Mouse (Mus musculus): ENCODE data around the gene Tmem115.
"Not testable (repeated sequence)": the region's sequence is repeated elsewhere in the genome, so short reads cannot be mapped to it uniquely, and the experiment has no call there.

Tmem115 gene

GRCm38 (mm10) chr9:107550491-107551116 is 16.9 kb downstream of the Tmem115 start:
- peak; percentile 38 for DNase-seq (ENCODE audit: low spot score)

DNA sequence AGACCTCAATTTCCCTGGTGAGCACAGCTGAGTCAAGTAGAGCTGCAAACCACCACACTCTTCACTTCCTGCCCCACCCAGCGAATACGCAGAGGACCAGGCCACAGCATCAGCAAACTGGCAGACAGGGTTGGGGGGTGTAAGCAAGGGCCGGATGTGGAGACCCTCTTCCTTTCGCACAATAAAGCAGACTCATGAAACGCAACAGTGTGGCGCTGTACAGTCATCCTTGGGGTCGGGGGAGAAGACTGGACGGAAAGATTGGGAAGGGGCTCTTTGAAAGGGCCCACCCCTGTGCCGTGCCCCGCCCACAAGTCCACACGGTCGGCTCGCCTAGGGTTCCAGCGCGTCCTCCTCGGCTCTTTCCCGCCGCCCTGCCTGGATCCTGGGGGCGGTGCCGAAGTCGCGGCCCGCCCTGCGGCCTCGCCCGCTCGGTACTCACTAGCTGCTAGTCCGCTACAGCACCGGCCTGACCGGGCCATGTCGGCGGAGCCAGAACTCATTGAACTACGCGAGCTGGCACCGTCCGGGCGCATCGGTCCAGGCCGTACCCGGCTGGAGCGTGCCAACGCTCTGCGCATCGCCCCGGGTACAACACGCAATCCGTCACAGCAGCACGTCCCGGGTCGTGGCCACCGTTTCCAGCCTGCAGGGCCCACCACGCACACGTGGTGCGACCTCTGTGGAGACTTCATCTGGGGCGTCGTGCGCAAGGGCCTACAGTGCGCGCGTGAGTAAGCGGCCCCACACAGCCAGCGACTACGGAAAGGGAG is 17.6 kb downstream of the Tmem115 start, which contains the start of gene Rassf1:
Gene Rassf1, plus strand, starts transcription at position 439 of the 773 bp plus-strand sequence.
- peak; percentile 66 for DNase-seq (ENCODE audit: low spot score)

GRCm38 (mm10) chr9:107551890-107552355 is 18.2 kb downstream of the Tmem115 start:
- no peak for DNase-seq (ENCODE audit: low spot score)

DNA sequence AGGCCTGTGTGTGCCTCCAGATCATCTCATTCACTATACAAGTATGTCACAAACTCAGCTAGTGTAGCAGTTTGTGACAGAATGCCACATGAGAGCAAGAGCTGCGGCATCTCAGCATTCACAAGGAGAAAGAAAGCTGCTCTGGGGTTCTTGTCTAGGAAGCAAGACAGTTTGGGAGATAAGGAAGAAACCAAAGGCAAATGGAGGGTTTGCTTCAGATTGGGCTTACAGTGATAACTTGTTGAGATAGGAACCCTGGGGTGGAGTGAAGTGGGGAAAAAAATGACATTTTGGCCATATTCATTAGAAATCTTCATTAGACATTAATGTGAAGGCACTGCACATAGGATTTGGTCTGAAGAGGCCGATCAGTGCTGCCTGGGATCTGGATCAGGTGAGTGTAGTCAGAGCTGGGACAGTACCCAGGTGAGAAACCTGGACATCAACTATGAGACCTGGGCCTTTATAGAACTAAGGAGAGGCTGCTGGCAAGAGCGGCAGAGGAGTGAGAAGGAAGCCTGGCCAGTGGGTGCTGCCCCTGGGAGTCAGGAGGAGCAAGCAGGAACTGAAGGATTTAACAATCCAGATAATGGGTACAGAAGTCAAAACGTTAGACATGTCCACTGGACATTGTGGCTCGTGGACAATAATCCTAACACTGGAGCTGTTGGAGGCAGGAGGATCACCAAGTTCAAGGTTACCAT is 19.1 kb downstream of the Tmem115 start:
- DNase-seq (ENCODE audit: low spot score), result no peak

GRCm38 (mm10) chr9:107553541-107554318 is 20.0 kb downstream of the Tmem115 start:
- no peak for DNase-seq (ENCODE audit: low spot score)

DNA sequence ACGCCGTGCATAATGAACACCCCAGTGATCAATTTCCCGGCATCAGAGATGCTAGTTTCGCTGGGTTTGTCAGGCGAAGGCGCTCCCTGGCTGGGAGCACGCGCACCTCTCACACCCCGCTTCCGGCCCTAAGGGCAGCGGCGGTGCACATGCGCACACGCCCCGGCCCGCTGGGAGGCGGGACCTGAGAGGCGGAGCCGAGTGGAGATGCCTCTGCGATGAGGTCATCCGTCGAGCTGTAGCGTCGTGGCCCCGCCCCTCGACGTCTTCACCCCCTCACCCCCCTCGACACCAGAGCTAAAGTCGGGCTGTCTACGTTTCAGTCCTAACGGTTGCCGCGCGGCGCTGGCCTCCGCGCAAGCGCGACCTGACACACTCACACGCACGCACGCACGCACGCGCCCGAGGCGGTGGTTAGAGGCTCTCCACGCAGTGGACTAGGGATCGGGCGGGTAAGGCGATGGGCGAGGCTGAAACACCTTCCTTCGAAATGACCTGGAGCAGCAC is 20.6 kb downstream of the Tmem115 start:
- peak; percentile 95 for DNase-seq (ENCODE audit: low spot score)

GRCm38 (mm10) chr9:107555031-107555457 is 21.3 kb downstream of the Tmem115 start:
- DNase-seq (ENCODE audit: low spot score), result peak; percentile 82

- no peak for DNase-seq (ENCODE audit: low spot score)
Observed at GRCm38 (mm10) chr9:107555701-107556100, 22.0 kb downstream of the Tmem115 start.

DNA sequence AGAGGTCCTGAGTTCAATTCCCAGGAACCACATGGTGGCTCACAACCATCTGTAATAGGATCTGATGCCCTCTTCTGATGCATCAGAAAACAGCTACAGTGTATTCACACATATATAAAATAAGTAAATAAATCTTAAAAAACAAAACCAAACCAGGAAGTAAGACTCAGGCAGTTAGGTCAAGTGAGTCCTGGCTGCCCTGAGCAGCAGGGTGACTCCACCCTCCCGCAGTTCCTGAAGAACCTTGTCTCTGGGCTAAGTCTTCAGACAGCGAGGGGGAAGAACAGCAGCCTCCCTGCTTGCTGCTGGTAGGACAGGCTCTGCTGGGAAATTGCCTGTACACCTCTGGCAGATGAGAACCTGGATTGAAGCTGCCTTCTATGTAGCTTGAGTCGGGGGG is 22.6 kb downstream of the Tmem115 start:
- DNase-seq (ENCODE audit: low spot score), result no peak

DNA sequence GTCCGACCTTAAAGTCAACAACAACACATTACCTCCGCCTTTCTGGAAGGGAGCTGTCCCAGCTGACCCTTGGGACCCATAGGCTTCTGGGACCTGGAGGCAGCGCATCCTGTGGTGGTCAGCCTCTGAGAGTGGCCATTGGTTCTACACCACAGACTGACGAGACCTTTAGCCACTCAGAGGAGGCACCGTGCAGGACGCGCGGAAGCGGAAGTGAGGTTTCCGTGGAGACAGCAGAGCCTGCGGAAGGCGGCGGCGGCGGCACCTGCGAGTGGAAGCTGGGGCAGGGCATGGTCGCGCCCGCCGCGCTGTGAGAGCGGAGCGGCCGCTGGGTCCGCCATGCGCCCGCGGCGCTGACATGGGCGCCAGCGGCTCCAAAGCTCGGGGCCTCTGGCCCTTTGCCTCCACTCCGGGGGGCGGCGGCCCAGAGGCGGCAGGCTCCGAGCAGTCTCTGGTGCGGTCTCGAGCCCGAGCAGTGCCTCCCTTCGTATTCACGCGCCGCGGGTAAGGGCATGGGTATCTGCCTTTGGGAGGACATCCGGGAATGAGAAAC is 29.4 kb downstream of the Tmem115 start, which contains the start of gene Tusc2:
Gene Tusc2, plus strand, starts transcription at position 227 of the 553 bp plus-strand sequence.
- DNase-seq (ENCODE audit: low spot score), result peak; percentile 98

DNA sequence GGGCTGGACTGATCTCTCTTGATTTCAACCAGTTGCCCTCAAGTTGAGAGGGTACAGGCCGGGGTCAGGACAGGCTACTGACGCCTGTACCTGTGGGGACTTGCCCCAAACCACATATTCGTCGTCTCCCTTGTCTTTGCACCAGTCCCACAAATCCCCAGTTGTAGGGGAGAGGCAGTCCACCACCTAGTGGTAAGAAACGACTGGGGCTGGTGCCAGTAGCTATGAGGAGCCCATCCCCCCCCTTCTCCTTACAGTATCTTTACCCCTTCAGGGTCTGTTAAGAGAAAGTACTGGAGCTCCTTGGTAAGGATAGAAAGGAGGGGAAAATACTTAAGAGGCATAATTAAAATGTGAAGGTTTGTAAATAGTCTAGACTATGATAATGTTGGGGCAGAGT is 31.8 kb downstream of the Tmem115 start:
- not testable (repeated sequence) for DNase-seq (ENCODE audit: low spot score)

- peak; percentile 92 for DNase-seq (ENCODE audit: low spot score)
Observed at GRCm38 (mm10) chr9:107566041-107566709, 32.4 kb downstream of the Tmem115 start.

- peak; percentile 86 for DNase-seq (ENCODE audit: low spot score)
Observed at GRCm38 (mm10) chr9:107566855-107567254, 33.1 kb downstream of the Tmem115 start.

- peak; percentile 62 for DNase-seq (ENCODE audit: low spot score)
Observed at GRCm38 (mm10) chr9:107567702-107568319, 34.1 kb downstream of the Tmem115 start, which contains the start of gene Hyal2. Hyal2 (plus strand) TSS chr9:107567945.

DNA sequence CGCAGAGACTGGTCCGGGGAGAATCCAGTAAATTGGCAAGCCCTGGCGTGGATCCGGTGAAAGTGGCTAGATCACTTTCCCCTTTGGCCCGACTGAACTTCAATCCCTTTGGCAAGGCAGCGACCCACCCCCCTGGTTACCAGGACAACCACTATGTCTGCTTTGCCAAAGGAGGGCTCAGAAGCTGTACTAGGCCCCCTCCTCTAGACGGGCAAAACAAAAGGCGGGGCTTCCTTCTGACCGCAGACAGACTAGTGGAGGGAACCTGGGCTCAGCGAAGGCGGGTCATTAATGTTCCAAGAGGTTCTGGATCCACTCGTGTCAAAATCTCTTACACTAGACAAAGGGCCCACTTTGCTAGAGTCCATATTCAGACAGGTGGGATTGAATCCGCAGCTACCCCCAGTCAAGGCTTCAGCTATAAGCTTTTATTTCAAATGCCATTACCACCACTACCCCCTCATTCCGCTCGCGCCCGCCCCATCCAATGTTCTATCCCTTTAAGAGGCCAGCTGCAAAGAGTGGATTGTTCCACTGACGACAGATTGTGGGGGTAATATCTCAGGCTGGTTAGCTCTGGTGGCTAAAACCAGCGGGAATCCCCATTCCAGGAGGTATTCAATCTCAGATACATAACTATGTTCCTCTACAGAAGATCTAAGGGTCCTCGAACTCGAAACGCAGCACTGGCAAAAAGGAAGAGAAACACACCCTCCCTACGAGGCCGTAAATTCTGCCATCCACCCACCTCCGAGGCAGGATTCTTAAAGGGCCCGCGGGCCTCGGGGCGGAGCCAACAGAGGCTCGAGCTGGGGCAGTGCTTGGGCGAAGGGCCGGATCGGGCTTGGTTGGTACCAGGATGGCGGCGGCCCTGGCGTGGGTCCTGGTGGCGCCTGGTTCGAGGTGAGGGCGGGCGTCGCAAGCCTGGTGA is 34.9 kb downstream of the Tmem115 start:
- peak; percentile 91 for DNase-seq (ENCODE audit: low spot score)

- DNase-seq (ENCODE audit: low spot score), result no peak
Observed at GRCm38 (mm10) chr9:107569270-107569669, 35.5 kb downstream of the Tmem115 start.

DNA sequence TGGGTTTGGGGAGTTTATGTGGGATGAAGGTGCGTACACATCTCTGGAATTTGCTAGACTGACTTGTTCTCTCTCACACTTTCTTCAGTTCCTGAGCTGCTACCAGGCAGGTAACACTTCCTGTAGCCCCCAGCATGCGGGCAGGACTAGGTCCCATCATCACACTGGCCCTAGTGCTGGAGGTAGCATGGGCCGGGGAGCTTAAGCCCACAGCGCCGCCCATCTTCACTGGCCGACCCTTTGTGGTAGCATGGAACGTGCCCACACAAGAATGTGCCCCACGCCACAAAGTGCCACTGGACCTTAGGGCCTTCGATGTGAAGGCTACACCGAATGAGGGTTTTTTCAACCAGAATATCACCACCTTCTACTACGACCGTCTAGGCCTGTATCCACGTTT is 36.3 kb downstream of the Tmem115 start:
- no peak for DNase-seq (ENCODE audit: low spot score)

GRCm38 (mm10) chr9:107570845-107571244 is 37.1 kb downstream of the Tmem115 start:
- no peak for DNase-seq (ENCODE audit: low spot score)

All from lung, postnatal 25 days (tissue).